Mouse (Mus musculus) limb, embryonic 11.5 days (tissue): ENCODE data around the gene Rere. TPM values are rescaled to one million over a fixed set of nuclear protein-coding genes. Genes with fewer than 3 reads are reported as not detected.

Source experiments
- ATAC-seq: fragments of 200-750 bp; cut with Nextera tagmentation; 2 replicates; pipeline ENCODE4 v1.8.0; 2017; ENCODE audit warnings: low read depth; ENCODE audit not compliant: insufficient number of reproducible peaks, low FRiP score, low TSS enrichment
- DNase-seq: peaks from one replicate; pipeline ENCODE4 v3.0.0-alpha.2; 2015; ENCODE audit warnings: low spot score
- H3K27ac ChIP-seq: fragments of 300-500 bp; sonication (generic); replicated peaks from 2 replicates; pipeline ENCODE4 v1.5.1; 2014; ENCODE audit warnings: low read depth, mild to moderate bottlenecking, low read length
- H3K27me3 ChIP-seq: fragments of 300-500 bp; sonication (generic); 2 replicates; pipeline ENCODE4 v1.6.1; 2014; ENCODE audit warnings: mild to moderate bottlenecking, low read length, mixed read lengths; ENCODE audit not compliant: control insufficient read depth, insufficient read depth
- H3K36me3 ChIP-seq: fragments of 300-500 bp; sonication (generic); 2 replicates; pipeline ENCODE4 v1.6.1; 2014; ENCODE audit warnings: mild to moderate bottlenecking, low read length, moderate library complexity, mixed read lengths; ENCODE audit not compliant: control insufficient read depth, insufficient read depth
- H3K4me1 ChIP-seq: fragments of 300-500 bp; sonication (generic); 2 replicates; pipeline ENCODE4 v1.6.1; 2014; ENCODE audit warnings: low read length, mixed read lengths; ENCODE audit not compliant: control insufficient read depth, insufficient read depth
- H3K4me2 ChIP-seq: fragments of 300-500 bp; sonication (generic); 2 replicates; pipeline ENCODE4 v1.6.1; 2014; ENCODE audit warnings: low read depth, mild to moderate bottlenecking, moderate library complexity; ENCODE audit not compliant: severe bottlenecking
- H3K4me3 ChIP-seq: fragments of 300-500 bp; sonication (generic); 2 replicates; pipeline ENCODE4 v1.5.1; 2014; ENCODE audit warnings: low read depth, low read length
- H3K9ac ChIP-seq: fragments of 300-500 bp; sonication (generic); 2 replicates; pipeline ENCODE4 v1.6.1; 2014; ENCODE audit warnings: mild to moderate bottlenecking, low read length
- H3K9me3 ChIP-seq: fragments of 300-500 bp; sonication (generic); 2 replicates; pipeline ENCODE4 v1.6.1; 2016; ENCODE audit warnings: low read length; ENCODE audit not compliant: control insufficient read depth
- WGBS: fragments of 180-500 bp; shearing (Covaris S2); extraction: QIAGEN DNeasy Blood & Tissue Kit; methylation state at CpG from one replicate; pipeline ENCODE4 v1.1.7; 2014; 5-methylcytosine and 5-hydroxymethylcytosine counted together
- polyA plus RNA-seq: library from polyadenylated mRNA; unstranded; fragments of >200 nt; fragmentation: Nextera tagmentation; extraction: Ambion mirVana; gene quantifications from 2 replicates; pipeline ENCODE4 v1.2.1, GENCODE M21; 2014

The Rere gene
- polyA plus RNA-seq, 1 experiment from 2014 or later = 37.9 TPM

- Histone ChIP-seq H3K27me3 (no peaks in the 10 kb centered on the region), H3K9me3 (no peaks in the 10 kb centered on the region), H3K4me1 (peaks cover 10% of the 10 kb centered on the region), H3K27ac (no peak overlapping the region), H3K36me3 (no peaks in the 10 kb centered on the region; the same call in 1 of the 2 replicates), H3K9ac (no peak overlapping the region), H3K4me3 (no peak overlapping the region), H3K4me2 (no peak overlapping the region)
- no peak for ATAC-seq
- no peak for DNase-seq
- 80% methylated on average over 6 of the region's 6 CpGs for WGBS
These were observed 177.8 kb downstream of the Rere start for GRCm38 (mm10) chr4:150459022-150459794.

GRCm38 (mm10) chr4:150460451-150460850 lies 179.0 kb downstream of the Rere start:
- DNase-seq = no peak
- 82% methylated on average over 5 of the region's 5 CpGs for WGBS
- Histone ChIP-seq H3K27ac (no peak overlapping the region), H3K4me3 (no peak overlapping the region), H3K4me2 (no peak overlapping the region), H3K27me3 (no peaks in the 10 kb centered on the region), H3K9me3 (no peaks in the 10 kb centered on the region), H3K36me3 (no peaks in the 10 kb centered on the region; the same call in 1 of the 2 replicates), H3K4me1 (peaks cover 6% of the 10 kb centered on the region), H3K9ac (no peak overlapping the region)
- no peak for ATAC-seq

- peaks cover 6% of the 10 kb centered on the region for H3K4me1 ChIP-seq
- H3K4me2 ChIP-seq = no peak overlapping the region
- H3K36me3 ChIP-seq = no peaks in the 10 kb centered on the region; the same call in 1 of the 2 replicates
- no peak overlapping the region for H3K9ac ChIP-seq
- no peak for ATAC-seq
- no peak overlapping the region for H3K4me3 ChIP-seq
- no peak for DNase-seq
- H3K27ac ChIP-seq = no peak overlapping the region
- no peaks in the 10 kb centered on the region for H3K27me3 ChIP-seq
- 50% methylated on average over 5 of the region's 5 CpGs for WGBS
- H3K9me3 ChIP-seq = no peaks in the 10 kb centered on the region
These were observed 179.6 kb downstream of the Rere start for GRCm38 (mm10) chr4:150461011-150461410.

GRCm38 (mm10) chr4:150461427-150462189 lies 180.2 kb downstream of the Rere start:
- ATAC-seq (no peak), DNase-seq (no peak)
- WGBS = 52% methylated on average over 6 of the region's 6 CpGs
- Histone ChIP-seq H3K4me1 (peaks cover 6% of the 10 kb centered on the region), H3K9ac (no peak overlapping the region), H3K9me3 (no peaks in the 10 kb centered on the region), H3K27me3 (no peaks in the 10 kb centered on the region), H3K4me3 (no peak overlapping the region), H3K36me3 (no peaks in the 10 kb centered on the region), H3K27ac (no peak overlapping the region), H3K4me2 (no peak overlapping the region)

- DNase-seq (no peak), ATAC-seq (no peak)
- Histone ChIP-seq H3K27me3 (no peaks in the 10 kb centered on the region), H3K9me3 (no peaks in the 10 kb centered on the region), H3K27ac (no peak overlapping the region), H3K4me2 (no peak overlapping the region), H3K9ac (no peak overlapping the region), H3K4me3 (no peak overlapping the region), H3K4me1 (peaks cover 5% of the 10 kb centered on the region), H3K36me3 (no peaks in the 10 kb centered on the region)
- WGBS = 80% methylated on average over 4 of the region's 4 CpGs
These were observed 180.9 kb downstream of the Rere start for GRCm38 (mm10) chr4:150462367-150462766.

- H3K9me3 ChIP-seq = no peaks in the 10 kb centered on the region
- no peak overlapping the region for H3K4me3 ChIP-seq
- H3K27me3 ChIP-seq = no peaks in the 10 kb centered on the region
- H3K4me2 ChIP-seq = no peak overlapping the region
- H3K9ac ChIP-seq = no peak overlapping the region
- 64% methylated on average over 4 of the region's 4 CpGs for WGBS
- no peak overlapping the region for H3K27ac ChIP-seq
- no peaks in the 10 kb centered on the region for H3K36me3 ChIP-seq
- 0 out of 2 replicates have a peak, but pooled peaks cover 2% of the 10 kb centered on the region for H3K4me1 ChIP-seq
- ATAC-seq (no peak), DNase-seq (peak; percentile 76)
These were observed 184.3 kb downstream of the Rere start for GRCm38 (mm10) chr4:150465759-150466158.

GRCm38 (mm10) chr4:150469274-150469673 lies 187.8 kb downstream of the Rere start:
- Histone ChIP-seq H3K9me3 (no peaks in the 10 kb centered on the region), H3K27ac (no peak overlapping the region), H3K4me3 (no peak overlapping the region), H3K36me3 (no peaks in the 10 kb centered on the region), H3K4me1 (no peaks in the 10 kb centered on the region), H3K27me3 (no peaks in the 10 kb centered on the region), H3K9ac (no peak overlapping the region), H3K4me2 (no peak overlapping the region)
- 96% methylated on average over 10 of the region's 10 CpGs for WGBS
- ATAC-seq (no peak), DNase-seq (no peak)

- no peak overlapping the region for H3K4me3 ChIP-seq
- DNase-seq (no peak), ATAC-seq (no peak)
- no peaks in the 10 kb centered on the region for H3K36me3 ChIP-seq
- H3K9ac ChIP-seq = no peak overlapping the region
- no peak overlapping the region for H3K27ac ChIP-seq
- H3K4me2 ChIP-seq = no peak overlapping the region
- no peaks in the 10 kb centered on the region for H3K9me3 ChIP-seq
- 95% methylated on average over 4 of the region's 4 CpGs for WGBS
- H3K4me1 ChIP-seq = no peaks in the 10 kb centered on the region
- no peaks in the 10 kb centered on the region for H3K27me3 ChIP-seq
These were observed 189.4 kb downstream of the Rere start for GRCm38 (mm10) chr4:150470674-150471328.
